Mouse (Mus musculus) liver, embryonic 16.5 days (tissue): ENCODE measurements around the gene Kansl1l. TPM values are rescaled to one million over a fixed set of nuclear protein-coding genes. Genes with fewer than 3 reads are reported as not detected.
A peak's percentile ranks its signal among the peaks of the same experiment; 100 is the strongest.

Experiments used
- ATAC-seq: fragments of 200-750 bp; cut with Nextera tagmentation; 2 replicates; pipeline ENCODE4 v1.8.0; 2017; ENCODE audit warnings: low read depth, mild to moderate bottlenecking, moderate number of reproducible peaks, moderate library complexity
- H3K27ac ChIP-seq: fragments of 300-500 bp; sonication (generic); 2 replicates; pipeline ENCODE4 v1.5.1; 2014; ENCODE audit warnings: mild to moderate bottlenecking, low read length
- H3K27me3 ChIP-seq: fragments of 300-500 bp; sonication (generic); 2 replicates; pipeline ENCODE4 v1.6.1; 2014; ENCODE audit warnings: low read depth, low read length, mixed read lengths; ENCODE audit not compliant: control insufficient read depth, insufficient read depth
- H3K36me3 ChIP-seq: fragments of 300-500 bp; sonication (generic); 2 replicates; pipeline ENCODE4 v1.6.1; 2014; ENCODE audit warnings: mild to moderate bottlenecking; ENCODE audit not compliant: control insufficient read depth, insufficient read depth
- H3K4me1 ChIP-seq: fragments of 300-500 bp; sonication (generic); 2 replicates; pipeline ENCODE4 v1.6.1; 2014; ENCODE audit warnings: low read depth, low read length, mixed read lengths; ENCODE audit not compliant: control insufficient read depth
- H3K4me2 ChIP-seq: fragments of 300-500 bp; sonication (generic); 2 replicates; pipeline ENCODE4 v1.6.1; 2014; ENCODE audit warnings: low read depth, low read length, mixed read lengths
- H3K4me3 ChIP-seq: fragments of 300-500 bp; sonication (generic); 2 replicates; pipeline ENCODE4 v1.5.1; 2014; ENCODE audit warnings: low read depth, mild to moderate bottlenecking, low read length
- H3K9ac ChIP-seq: fragments of 300-500 bp; sonication (generic); 2 replicates; pipeline ENCODE4 v1.6.1; 2014; ENCODE audit warnings: low read depth, low read length
- H3K9me3 ChIP-seq: fragments of 300-500 bp; sonication (generic); replicated peaks from 2 replicates; pipeline ENCODE4 v1.6.1; 2016; ENCODE audit warnings: low read length; ENCODE audit not compliant: control insufficient read depth
- WGBS: fragments of 180-500 bp; shearing (Covaris S2); extraction: QIAGEN DNeasy Blood & Tissue Kit; methylation state at CpG from one replicate; pipeline ENCODE4 v1.1.7; 2014; ENCODE audit not compliant: insufficient replicate concordance; 5-methylcytosine and 5-hydroxymethylcytosine counted together
- polyA plus RNA-seq: library from polyadenylated mRNA; unstranded; fragments of >200 nt; fragmentation: Nextera tagmentation; extraction: Ambion mirVana; gene quantifications from 2 replicates; pipeline ENCODE4 v1.2.1, GENCODE M21; 2015

Kansl1l gene
- polyA plus RNA-seq: 3.2 and 3.7 TPM in 2 replicates

- peak within 1 kb of the TSS; percentile 95 for H3K9ac ChIP-seq
- peak; percentile 90 for ATAC-seq
- H3K27ac ChIP-seq: peak within 1 kb of the TSS; percentile 98
- no peaks in the 10 kb centered on the region for H3K36me3 ChIP-seq
- no peaks in the 10 kb centered on the region for H3K27me3 ChIP-seq
- H3K9me3 ChIP-seq: no peaks in the 10 kb centered on the region
- H3K4me3 ChIP-seq: peak within 1 kb of the TSS; percentile 93
- H3K4me1 ChIP-seq: peaks cover 7% of the 10 kb centered on the region
- under 1% methylated on average over 43 of the region's 56 CpGs for WGBS
- H3K4me2 ChIP-seq: peak within 1 kb of the TSS; percentile 86
Measured at GRCm38 (mm10) chr1:66817453-66817839, at the start of gene Kansl1l. TSS of gene Kansl1l (minus strand) at chr1:66817562.

GRCm38 (mm10) chr1:66865633-66866032, 48.3 kb upstream of the Kansl1l start:
- no peaks in the 10 kb centered on the region for H3K9me3 ChIP-seq
- 63% methylated on average over 4 of the region's 4 CpGs for WGBS
- H3K4me3 ChIP-seq: no peak overlapping the region
- no peak overlapping the region for H3K27ac ChIP-seq
- no peak overlapping the region for H3K4me2 ChIP-seq
- no peaks in the 10 kb centered on the region for H3K36me3 ChIP-seq
- no peak overlapping the region for H3K9ac ChIP-seq
- no peaks in the 10 kb centered on the region for H3K27me3 ChIP-seq
- peaks cover 13% of the 10 kb centered on the region for H3K4me1 ChIP-seq
- ATAC-seq: no peak

GRCm38 (mm10) chr1:66863741-66864495, 46.6 kb upstream of the Kansl1l start:
- Histone ChIP-seq H3K4me3 (peak overlapping the region; percentile 92), H3K9me3 (no peaks in the 10 kb centered on the region), H3K27ac (peak overlapping the region; percentile 34), H3K27me3 (no peaks in the 10 kb centered on the region), H3K9ac (peak overlapping the region; percentile 92), H3K4me1 (peaks cover 13% of the 10 kb centered on the region), H3K36me3 (no peaks in the 10 kb centered on the region), H3K4me2 (peak overlapping the region; percentile 80)
- WGBS: 3% methylated on average over 9 of the region's 9 CpGs
- no peak for ATAC-seq

- H3K27me3 ChIP-seq: no peaks in the 10 kb centered on the region
- under 1% methylated on average over 74 of the region's 85 CpGs for WGBS
Measured at GRCm38 (mm10) chr1:66862712-66863511, 45.5 kb upstream of the Kansl1l start, which contains the start of gene Acadl. TSS of gene Acadl (minus strand) at chr1:66863277.

GRCm38 (mm10) chr1:66861764-66862672, 44.7 kb upstream of the Kansl1l start:
- Histone ChIP-seq H3K27me3 (no peaks in the 10 kb centered on the region), H3K9me3 (no peaks in the 10 kb centered on the region), H3K4me2 (peak overlapping the region; percentile 80), H3K4me3 (peak overlapping the region; percentile 92), H3K36me3 (peaks cover 12% of the 10 kb centered on the region), H3K9ac (peak overlapping the region; percentile 92), H3K4me1 (peaks cover 13% of the 10 kb centered on the region), H3K27ac (peak overlapping the region; percentile 95)
- WGBS: 36% methylated on average over 14 of the region's 14 CpGs
- no peak for ATAC-seq

More at GRCm38 (mm10) chr1:66862712-66863511, 45.5 kb upstream of the Kansl1l start, which contains the start of gene Acadl:
- H3K4me1 ChIP-seq: peaks cover 13% of the 10 kb centered on the region
- peak within 1 kb of the TSS; percentile 80 for H3K4me2 ChIP-seq
- peak within 1 kb of the TSS; percentile 95 for H3K27ac ChIP-seq
- peak; percentile 96 for ATAC-seq
- H3K9ac ChIP-seq: peak within 1 kb of the TSS; percentile 92
- H3K9me3 ChIP-seq: no peaks in the 10 kb centered on the region
- peak within 1 kb of the TSS; percentile 92 for H3K4me3 ChIP-seq
- H3K36me3 ChIP-seq: peaks cover 3% of the 10 kb centered on the region

- H3K9me3 ChIP-seq: no peaks in the 10 kb centered on the region
- WGBS: 79% methylated on average over 4 of the region's 4 CpGs
- no peak overlapping the region for H3K9ac ChIP-seq
- no peak overlapping the region for H3K4me3 ChIP-seq
- H3K36me3 ChIP-seq: peaks cover 50% of the 10 kb centered on the region
- H3K4me2 ChIP-seq: no peak overlapping the region
- ATAC-seq: no peak
- no peak overlapping the region for H3K27ac ChIP-seq
- no peaks in the 10 kb centered on the region for H3K27me3 ChIP-seq
- no peaks in the 10 kb centered on the region for H3K4me1 ChIP-seq
Measured at GRCm38 (mm10) chr1:66847506-66847905, 30.1 kb upstream of the Kansl1l start.

GRCm38 (mm10) chr1:66845690-66846318, 28.4 kb upstream of the Kansl1l start:
- Histone ChIP-seq H3K4me1 (no peaks in the 10 kb centered on the region), H3K27me3 (no peaks in the 10 kb centered on the region), H3K4me2 (no peak overlapping the region), H3K4me3 (no peak overlapping the region), H3K9ac (no peak overlapping the region), H3K36me3 (peaks cover 46% of the 10 kb centered on the region), H3K9me3 (no peaks in the 10 kb centered on the region), H3K27ac (no peak overlapping the region)
- no peak for ATAC-seq
- WGBS: 53% methylated on average over 5 of the region's 5 CpGs

GRCm38 (mm10) chr1:66841938-66842337, 24.6 kb upstream of the Kansl1l start:
- Histone ChIP-seq H3K4me3 (no peak overlapping the region), H3K9ac (no peak overlapping the region), H3K4me1 (peaks cover 2% of the 10 kb centered on the region), H3K9me3 (no peaks in the 10 kb centered on the region), H3K27ac (no peak overlapping the region), H3K36me3 (peaks cover 24% of the 10 kb centered on the region), H3K4me2 (no peak overlapping the region), H3K27me3 (no peaks in the 10 kb centered on the region)
- 75% methylated on average over 10 of the region's 10 CpGs for WGBS
- ATAC-seq: no peak
